8 mouse cellular contexts compared by ENCODE assay signal in genomic region chr5:31093151-31094041, GRCm38 (mm10). TPM values are rescaled to one million over a fixed set of nuclear protein-coding genes. Genes with fewer than 3 reads are reported as not detected.
DNase-seq lines count a peak whose midpoint lies in the region; ATAC-seq and TF ChIP-seq lines count a peak whose summit lies in the region.

No protein-coding gene starts in this region.

- peak; percentile 37 to 56 for DNase-seq in cerebellum, postnatal 14 days
- no peak for DNase-seq in cerebellum, adult 18-20 months
- peak; percentile 72 to 83 for DNase-seq in kidney, postnatal 36 days
- DNase-seq in liver, postnatal 0 days, result peak; percentile 67
- peak; percentile 74 for DNase-seq in retina, postnatal 1 day
- no peak for DNase-seq in ovary, postnatal 10 days (ENCODE audit: low spot score)

- peak overlapping the region; percentile 52 for H3K9ac ChIP-seq in heart, embryonic 16.5 days (ENCODE audit: low read length)
- no peak overlapping the region; the same call in 1 of the 2 replicates for H3K9ac ChIP-seq in liver, postnatal 0 days (replicated peaks)

- no peaks in the 10 kb centered on the region; the same call in 1 of the 2 replicates for H3K9me3 ChIP-seq in heart, embryonic 16.5 days (replicated peaks; ENCODE audit: control insufficient read depth, low read length)
- no peaks in the 10 kb centered on the region for H3K9me3 ChIP-seq in liver, postnatal 0 days (ENCODE audit: low read length)

- H3K4me2 ChIP-seq in heart, embryonic 16.5 days (ENCODE audit: low read depth, low read length), result peak overlapping the region; percentile 77
- peak overlapping the region; percentile 71 for H3K4me2 ChIP-seq in liver, postnatal 0 days (ENCODE audit: low read depth, low read length)

- no peaks in the 10 kb centered on the region for H3K4me1 ChIP-seq in brown adipose tissue, adult 24 weeks (ENCODE audit: control insufficient read depth, insufficient read depth, insufficient read length, low read length)
- H3K4me1 ChIP-seq in heart, embryonic 16.5 days (ENCODE audit: control insufficient read depth, insufficient read depth, low read length), result peaks cover 26% of the 10 kb centered on the region
- H3K4me1 ChIP-seq in liver, postnatal 0 days (ENCODE audit: insufficient read depth), result peaks cover 15% of the 10 kb centered on the region

- peaks cover 92% of the 10 kb centered on the region for H3K27me3 ChIP-seq in heart, embryonic 16.5 days (ENCODE audit: control insufficient read depth, insufficient read depth, low read length)
- H3K27me3 ChIP-seq in liver, postnatal 0 days (ENCODE audit: insufficient read depth, low read length), result peaks cover 78% of the 10 kb centered on the region

- peak overlapping the region; percentile 36 for H3K4me3 ChIP-seq in brown adipose tissue, adult 24 weeks (ENCODE audit: insufficient read depth, low read depth, low read length)
- H3K4me3 ChIP-seq in heart, embryonic 16.5 days (ENCODE audit: low read length), result peak overlapping the region; percentile 54
- peak overlapping the region; percentile 43 for H3K4me3 ChIP-seq in liver, postnatal 0 days (ENCODE audit: low read depth, low read length)

- no peaks in the 10 kb centered on the region for H3K36me3 ChIP-seq in heart, embryonic 16.5 days (ENCODE audit: control insufficient read depth, insufficient read depth)
- no peaks in the 10 kb centered on the region for H3K36me3 ChIP-seq in liver, postnatal 0 days (replicated peaks; ENCODE audit: insufficient read depth, low read length)

- no peak for TF ChIP-seq EP300 in liver, postnatal 0 days (IDR thresholded peaks at IDR 0.05; ENCODE audit: low read depth)

- ATAC-seq in heart, embryonic 16.5 days (replicated peaks; ENCODE audit: extremely low read depth, insufficient read depth, low FRiP score), result peak; percentile 18; the same call in 1 of the 2 replicates
- ATAC-seq in liver, postnatal 0 days, result peak; percentile 82

- no peak for TF ChIP-seq CTCF in liver, postnatal 0 days (IDR thresholded peaks at IDR 0.05; ENCODE audit: low read depth)

- WGBS in heart, embryonic 16.5 days, result under 1% methylated on average over 48 of the region's 54 CpGs
- 2% methylated on average over 42 of the region's 54 CpGs for WGBS in liver, postnatal 0 days (ENCODE audit: insufficient replicate concordance)

- no peak overlapping the region for H3K27ac ChIP-seq in brown adipose tissue, adult 24 weeks (replicated peaks; ENCODE audit: low read depth, low read length)
- H3K27ac ChIP-seq in heart, embryonic 16.5 days (ENCODE audit: low read length), result no peak overlapping the region
- H3K27ac ChIP-seq in liver, postnatal 0 days (ENCODE audit: low read depth), result no peak overlapping the region

RNA-seq across cellular contexts. Expression of gene Dnajc5g, which starts 12.7 kb away (rescaled TPM):
- not detected in 2 replicates for polyA plus RNA-seq in brown adipose tissue, adult 24 weeks (2012; ENCODE audit: insufficient read depth, insufficient read length, missing spikeins)
- not detected in 2 replicates for polyA plus RNA-seq in heart, embryonic 16.5 days (2015; fragmentation: Nextera tagmentation; extraction: Ambion mirVana)
- not detected in 2 replicates for polyA plus RNA-seq in liver, postnatal 0 days (2015; fragmentation: Nextera tagmentation; extraction: Ambion mirVana)

RNA-seq across cellular contexts. Expression of gene Slc30a3, which starts 14.6 kb away (rescaled TPM):
- polyA plus RNA-seq in brown adipose tissue, adult 24 weeks (2012; ENCODE audit: insufficient read depth, insufficient read length, missing spikeins), result not detected in 2 replicates
- polyA plus RNA-seq in heart, embryonic 16.5 days (2015; fragmentation: Nextera tagmentation; extraction: Ambion mirVana), result 0.27 and 0.35 TPM in 2 replicates
- 0.24 and 0.72 TPM in 2 replicates for polyA plus RNA-seq in liver, postnatal 0 days (2015; fragmentation: Nextera tagmentation; extraction: Ambion mirVana)

RNA-seq across cellular contexts. Expression of gene Trim54, which starts 23.1 kb away (rescaled TPM):
- 3.2 and 4.2 TPM in 2 replicates for polyA plus RNA-seq in brown adipose tissue, adult 24 weeks (2012; ENCODE audit: insufficient read depth, insufficient read length, missing spikeins)
- polyA plus RNA-seq in heart, embryonic 16.5 days (2015; fragmentation: Nextera tagmentation; extraction: Ambion mirVana), result 8.1 and 11.2 TPM in 2 replicates
- 0.12 and 0.86 TPM in 2 replicates for polyA plus RNA-seq in liver, postnatal 0 days (2015; fragmentation: Nextera tagmentation; extraction: Ambion mirVana)

RNA-seq across cellular contexts. Expression of gene Cad, which starts 38.8 kb away (rescaled TPM):
- polyA plus RNA-seq in brown adipose tissue, adult 24 weeks (2012; ENCODE audit: insufficient read depth, insufficient read length, missing spikeins), result 6.8 and 19.9 TPM in 2 replicates
- 14.4 and 18.4 TPM in 2 replicates for polyA plus RNA-seq in heart, embryonic 16.5 days (2015; fragmentation: Nextera tagmentation; extraction: Ambion mirVana)
- 3.1 and 4.2 TPM in 2 replicates for polyA plus RNA-seq in liver, postnatal 0 days (2015; fragmentation: Nextera tagmentation; extraction: Ambion mirVana)

RNA-seq across cellular contexts. Expression of gene Slc5a6, which starts 44.7 kb away (rescaled TPM):
- 8.2 and 10.3 TPM in 2 replicates for polyA plus RNA-seq in brown adipose tissue, adult 24 weeks (2012; ENCODE audit: insufficient read depth, insufficient read length, missing spikeins)
- 9.4 and 9.5 TPM in 2 replicates for polyA plus RNA-seq in heart, embryonic 16.5 days (2015; fragmentation: Nextera tagmentation; extraction: Ambion mirVana)
- 3.1 and 3.7 TPM in 2 replicates for polyA plus RNA-seq in liver, postnatal 0 days (2015; fragmentation: Nextera tagmentation; extraction: Ambion mirVana)

Comparison
In these comparisons a context has a peak if more than half of its experiments do, and no peak if none do; other contexts are left out.
1. DNase-seq: peak in cerebellum, postnatal 14 days (2 of 2), kidney, postnatal 36 days (2 of 2), liver, postnatal 0 days (single experiment) and retina, postnatal 1 day (single experiment); none in cerebellum, adult 18-20 months (0 of 2) and ovary, postnatal 10 days (single experiment).
2. Peak in every context shown above with its lines, with median percentiles within 50 percentile points of each other: H3K4me3 ChIP-seq.